Mouse (Mus musculus): ENCODE data around the gene Wnt5b. TPM values are rescaled to one million over a fixed set of nuclear protein-coding genes. Genes with fewer than 3 reads are reported as not detected.

The Wnt5b gene
- polyA plus RNA-seq, 1 experiment = 0.04 TPM

GRCm38 (mm10) chr6:119479876-119480705, 64.1 kb downstream of the Wnt5b start:
- Histone ChIP-seq H3K79me2 (ENCODE audit: control insufficient read depth, insufficient read depth) (peaks cover 36% of the 10 kb centered on the region), H3K36me3 (ENCODE audit: control insufficient read depth, insufficient read depth) (no peaks in the 10 kb centered on the region), H3K27me3 (ENCODE audit: control insufficient read depth, insufficient read depth, insufficient read length) (no peaks in the 10 kb centered on the region), H3K4me2 (ENCODE audit: low read depth) (peak overlapping the region; percentile 94), H3K4me3 (peak overlapping the region; percentile 66), H3ac (ENCODE audit: control insufficient read depth, insufficient read length) (peak overlapping the region; percentile 26)
- TF ChIP-seq E2F4 (IDR thresholded peaks at IDR 0.05; ENCODE audit: insufficient read depth) = no peak
- TF ChIP-seq CEBPB (IDR thresholded peaks at IDR 0.05; ENCODE audit: insufficient read depth, poor library complexity, severe bottlenecking) = no peak
- TF ChIP-seq TCF3 (IDR thresholded peaks at IDR 0.05; ENCODE audit: insufficient read length, low read depth) = no peak
- no peak for TF ChIP-seq POLR2A (IDR thresholded peaks at IDR 0.05; ENCODE audit: insufficient read length, low read depth)
- TF ChIP-seq MYOD1 (IDR thresholded peaks at IDR 0.05; ENCODE audit: control insufficient read depth in 1 of 3, insufficient read length in 2 of 3, low read depth in 2 of 3) = peak in 2 of 3 experiments; percentile 45 to 70
- TF ChIP-seq USF1 (IDR thresholded peaks at IDR 0.05; ENCODE audit: low read depth) = no peak
- TF ChIP-seq MYOG (IDR thresholded peaks at IDR 0.05; ENCODE audit: control insufficient read depth in 1 of 3, insufficient read depth in 1 of 3, insufficient read length in 2 of 3, low read depth in 2 of 3) = peak in 1 of 3 experiments; percentile 74
- TF ChIP-seq MAX (IDR thresholded peaks at IDR 0.05; ENCODE audit: low read depth) = no peak
- no peak for TF ChIP-seq TCF12 (IDR thresholded peaks at IDR 0.05; ENCODE audit: insufficient read depth, poor library complexity, severe bottlenecking)
- no peak for TF ChIP-seq REST (IDR thresholded peaks at IDR 0.05; ENCODE audit: insufficient read depth, insufficient read length)
- TF ChIP-seq POLR2AphosphoS2 (IDR thresholded peaks at IDR 0.05; ENCODE audit: insufficient read length, low read depth) = peak; percentile 42
- TF ChIP-seq SRF (IDR thresholded peaks at IDR 0.05; ENCODE audit: control insufficient read depth, insufficient read length, low read depth) = no peak

- H3K4me2 ChIP-seq (ENCODE audit: low read depth) = peak within 1 kb of the TSS; percentile 94
- TF ChIP-seq POLR2A (IDR thresholded peaks at IDR 0.05; ENCODE audit: insufficient read length, low read depth) (peak; percentile 52), MAX (IDR thresholded peaks at IDR 0.05; ENCODE audit: low read depth) (no peak), POLR2AphosphoS2 (IDR thresholded peaks at IDR 0.05; ENCODE audit: insufficient read length, low read depth) (no peak), MYOG (IDR thresholded peaks at IDR 0.05; ENCODE audit: control insufficient read depth in 1 of 3, insufficient read depth in 1 of 3, insufficient read length in 2 of 3, low read depth in 2 of 3) (no peak), E2F4 (IDR thresholded peaks at IDR 0.05; ENCODE audit: insufficient read depth) (peak; percentile 18), USF1 (IDR thresholded peaks at IDR 0.05; ENCODE audit: low read depth) (no peak)
- H3K27me3 ChIP-seq (ENCODE audit: control insufficient read depth, insufficient read depth, insufficient read length) = no peaks in the 10 kb centered on the region
- H3ac ChIP-seq (ENCODE audit: control insufficient read depth, insufficient read length) = peak within 1 kb of the TSS; percentile 26
- H3K79me2 ChIP-seq (ENCODE audit: control insufficient read depth, insufficient read depth) = peaks cover 36% of the 10 kb centered on the region
- no peaks in the 10 kb centered on the region for H3K36me3 ChIP-seq (ENCODE audit: control insufficient read depth, insufficient read depth)
- H3K4me3 ChIP-seq = peak within 1 kb of the TSS; percentile 66
Measured at GRCm38 (mm10) chr6:119479343-119479875, 64.7 kb downstream of the Wnt5b start, which contains the start of gene Fbxl14. Fbxl14 (plus strand) TSS chr6:119479668.

GRCm38 (mm10) chr6:119478560-119479342, 65.4 kb downstream of the Wnt5b start:
- peak overlapping the region; percentile 26 for H3ac ChIP-seq (ENCODE audit: control insufficient read depth, insufficient read length)
- TF ChIP-seq TCF12 (IDR thresholded peaks at IDR 0.05; ENCODE audit: insufficient read depth, poor library complexity, severe bottlenecking) (no peak), POLR2AphosphoS2 (IDR thresholded peaks at IDR 0.05; ENCODE audit: insufficient read length, low read depth) (peak; percentile 72), REST (IDR thresholded peaks at IDR 0.05; ENCODE audit: insufficient read depth, insufficient read length) (no peak), MYOG (IDR thresholded peaks at IDR 0.05; ENCODE audit: control insufficient read depth in 1 of 3, insufficient read depth in 1 of 3, insufficient read length in 2 of 3, low read depth in 2 of 3) (peak in 1 of 3 experiments; percentile 36), POLR2A (IDR thresholded peaks at IDR 0.05; ENCODE audit: insufficient read length, low read depth) (peak; percentile 69), MAX (IDR thresholded peaks at IDR 0.05; ENCODE audit: low read depth) (no peak), MYOD1 (IDR thresholded peaks at IDR 0.05; ENCODE audit: control insufficient read depth in 1 of 3, insufficient read length in 2 of 3, low read depth in 2 of 3) (no peak), CEBPB (IDR thresholded peaks at IDR 0.05; ENCODE audit: insufficient read depth, poor library complexity, severe bottlenecking) (no peak), SRF (IDR thresholded peaks at IDR 0.05; ENCODE audit: control insufficient read depth, insufficient read length, low read depth) (no peak), TCF3 (IDR thresholded peaks at IDR 0.05; ENCODE audit: insufficient read length, low read depth) (no peak), USF1 (IDR thresholded peaks at IDR 0.05; ENCODE audit: low read depth) (no peak), E2F4 (IDR thresholded peaks at IDR 0.05; ENCODE audit: insufficient read depth) (no peak)

GRCm38 (mm10) chr6:119477686-119478310, 66.3 kb downstream of the Wnt5b start:
- Histone ChIP-seq H3K79me2 (ENCODE audit: control insufficient read depth, insufficient read depth) (peaks cover 27% of the 10 kb centered on the region), H3ac (ENCODE audit: control insufficient read depth, insufficient read length) (no peak overlapping the region), H3K36me3 (ENCODE audit: control insufficient read depth, insufficient read depth) (no peaks in the 10 kb centered on the region), H3K4me2 (ENCODE audit: low read depth) (peak overlapping the region; percentile 85), H3K27me3 (ENCODE audit: control insufficient read depth, insufficient read depth, insufficient read length) (no peaks in the 10 kb centered on the region), H3K4me3 (peak overlapping the region; percentile 66)
- TF ChIP-seq MYOG (IDR thresholded peaks at IDR 0.05; ENCODE audit: control insufficient read depth in 1 of 3, insufficient read depth in 1 of 3, insufficient read length in 2 of 3, low read depth in 2 of 3) = no peak
- no peak for TF ChIP-seq POLR2A (IDR thresholded peaks at IDR 0.05; ENCODE audit: insufficient read length, low read depth)
- no peak for TF ChIP-seq MAX (IDR thresholded peaks at IDR 0.05; ENCODE audit: low read depth)
- TF ChIP-seq TCF3 (IDR thresholded peaks at IDR 0.05; ENCODE audit: insufficient read length, low read depth) = no peak
- TF ChIP-seq CEBPB (IDR thresholded peaks at IDR 0.05; ENCODE audit: insufficient read depth, poor library complexity, severe bottlenecking) = no peak
- TF ChIP-seq TCF12 (IDR thresholded peaks at IDR 0.05; ENCODE audit: insufficient read depth, poor library complexity, severe bottlenecking) = no peak
- TF ChIP-seq REST (IDR thresholded peaks at IDR 0.05; ENCODE audit: insufficient read depth, insufficient read length) = no peak
- no peak for TF ChIP-seq E2F4 (IDR thresholded peaks at IDR 0.05; ENCODE audit: insufficient read depth)
- TF ChIP-seq POLR2AphosphoS2 (IDR thresholded peaks at IDR 0.05; ENCODE audit: insufficient read length, low read depth) = no peak
- no peak for TF ChIP-seq USF1 (IDR thresholded peaks at IDR 0.05; ENCODE audit: low read depth)
- TF ChIP-seq SRF (IDR thresholded peaks at IDR 0.05; ENCODE audit: control insufficient read depth, insufficient read length, low read depth) = no peak
- TF ChIP-seq MYOD1 (IDR thresholded peaks at IDR 0.05; ENCODE audit: control insufficient read depth in 1 of 3, insufficient read length in 2 of 3, low read depth in 2 of 3) = no peak

More at GRCm38 (mm10) chr6:119478560-119479342, 65.4 kb downstream of the Wnt5b start:
- no peaks in the 10 kb centered on the region for H3K36me3 ChIP-seq (ENCODE audit: control insufficient read depth, insufficient read depth)
- H3K79me2 ChIP-seq (ENCODE audit: control insufficient read depth, insufficient read depth) = peaks cover 36% of the 10 kb centered on the region
- peak overlapping the region; percentile 85 for H3K4me2 ChIP-seq (ENCODE audit: low read depth)
- H3K27me3 ChIP-seq (ENCODE audit: control insufficient read depth, insufficient read depth, insufficient read length) = no peaks in the 10 kb centered on the region
- peak overlapping the region; percentile 66 for H3K4me3 ChIP-seq

Data from myocyte (in vitro differentiated cells).